Mouse (Mus musculus): ENCODE measurements at regions not wholly inside any gene's neighbourhood (a gene's known extent, or its start where the extent isn't known, plus 50 kb on each side); places are given as distances from the start of the nearest gene placed in this dataset.

DNA sequence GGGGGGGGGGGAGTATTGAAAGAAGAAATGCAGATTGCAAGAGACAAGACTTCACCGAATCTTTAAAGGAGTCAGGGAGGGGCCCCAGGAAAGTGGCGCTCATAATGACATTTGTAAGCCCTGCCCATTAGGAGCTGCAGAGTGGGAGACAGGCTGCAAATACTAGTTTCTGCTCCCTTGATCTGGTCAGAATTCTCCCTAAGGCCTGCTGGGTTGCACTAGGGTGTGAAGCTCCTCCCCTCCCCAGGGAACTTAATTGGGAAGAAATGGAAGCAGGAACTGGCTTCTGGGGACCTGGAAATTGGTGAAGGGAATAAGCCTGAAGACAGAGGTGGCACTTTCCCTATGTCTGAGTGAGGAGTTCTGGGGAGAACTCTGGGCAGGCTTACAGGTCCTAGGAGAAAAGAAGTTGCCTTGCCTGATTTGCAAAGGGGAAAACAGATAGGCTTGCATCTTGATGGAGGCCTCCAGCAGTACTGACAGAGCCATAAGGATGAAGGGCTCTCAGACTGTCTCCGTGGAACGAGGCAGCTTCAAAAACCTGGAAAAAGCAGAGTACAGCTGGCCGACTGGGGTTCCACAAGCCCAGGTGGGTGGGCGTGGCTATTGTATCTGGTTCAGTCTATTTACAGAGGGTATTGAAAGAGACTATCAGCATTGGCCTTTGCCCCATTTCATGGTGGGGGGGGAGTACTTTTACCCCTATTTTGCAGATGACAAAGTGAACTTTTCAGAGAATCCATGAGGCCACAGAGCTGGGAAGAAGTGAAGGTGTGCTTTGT, 125.7 kb downstream of the Plpp3 start:
- TF ChIP-seq POLR2A (IDR thresholded peaks at IDR 0.05; ENCODE audit: low read depth, low read length) (no peak), CTCF (conservative IDR thresholded peaks at IDR 0.05; ENCODE audit: insufficient read depth, insufficient read length, low read depth, low read length) (no peak)
- H3K36me3 ChIP-seq (ENCODE audit: control insufficient read depth, insufficient read depth, low read length): no peaks in the 10 kb centered on the region
- no peak overlapping the region for H3K4me3 ChIP-seq (ENCODE audit: insufficient read depth, low read depth, low read length)
- WGBS: 58% methylated on average over 6 of the region's 6 CpGs
- no peak overlapping the region for H3K27ac ChIP-seq (ENCODE audit: insufficient read depth, low read depth, low read length)
- no peak for DNase-seq
- H3K27me3 ChIP-seq (replicated peaks; ENCODE audit: control insufficient read depth, insufficient read depth, low read length): no peaks in the 10 kb centered on the region
- peaks cover 23% of the 10 kb centered on the region for H3K4me1 ChIP-seq (ENCODE audit: control insufficient read depth, insufficient read depth, low read length)

DNA sequence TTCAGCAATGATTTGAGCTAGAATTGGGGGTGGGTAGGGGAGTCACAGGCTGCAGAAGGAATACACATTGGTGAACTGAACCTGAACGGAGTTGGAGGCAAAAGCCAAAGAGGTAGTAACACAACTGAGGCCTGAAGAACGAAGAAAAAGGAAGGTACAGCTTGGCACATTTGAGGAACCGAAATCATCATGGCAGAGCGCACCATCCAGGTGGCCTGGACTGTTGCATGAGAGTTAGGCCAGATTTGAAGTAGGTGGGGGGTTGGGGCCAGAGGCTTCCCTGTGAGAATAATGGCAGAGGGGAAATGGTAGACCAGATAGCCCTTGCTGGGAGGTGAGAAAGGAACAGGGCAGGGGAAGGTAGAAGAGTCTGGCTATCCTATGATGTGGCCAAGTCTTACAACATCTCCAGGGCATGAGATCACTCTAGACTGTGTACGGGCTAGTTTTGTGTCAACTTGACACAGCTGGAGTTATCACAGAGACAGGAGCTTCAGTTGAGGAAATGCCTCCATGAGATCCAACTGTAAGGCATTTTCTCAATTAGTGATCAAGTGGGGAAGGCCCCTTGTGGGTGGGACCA, 128.4 kb downstream of the Plpp3 start:
- 95% methylated on average over 5 of the region's 5 CpGs for WGBS
- Histone ChIP-seq H3K27me3 (replicated peaks; ENCODE audit: control insufficient read depth, insufficient read depth, low read length) (no peaks in the 10 kb centered on the region), H3K27ac (ENCODE audit: insufficient read depth, low read depth, low read length) (no peak overlapping the region), H3K4me3 (ENCODE audit: insufficient read depth, low read depth, low read length) (no peak overlapping the region), H3K4me1 (ENCODE audit: control insufficient read depth, insufficient read depth, low read length) (no peaks in the 10 kb centered on the region; the same call in 1 of the 2 replicates), H3K36me3 (ENCODE audit: control insufficient read depth, insufficient read depth, low read length) (no peaks in the 10 kb centered on the region)
- no peak for TF ChIP-seq POLR2A (IDR thresholded peaks at IDR 0.05; ENCODE audit: low read depth, low read length)
- DNase-seq: no peak

DNA sequence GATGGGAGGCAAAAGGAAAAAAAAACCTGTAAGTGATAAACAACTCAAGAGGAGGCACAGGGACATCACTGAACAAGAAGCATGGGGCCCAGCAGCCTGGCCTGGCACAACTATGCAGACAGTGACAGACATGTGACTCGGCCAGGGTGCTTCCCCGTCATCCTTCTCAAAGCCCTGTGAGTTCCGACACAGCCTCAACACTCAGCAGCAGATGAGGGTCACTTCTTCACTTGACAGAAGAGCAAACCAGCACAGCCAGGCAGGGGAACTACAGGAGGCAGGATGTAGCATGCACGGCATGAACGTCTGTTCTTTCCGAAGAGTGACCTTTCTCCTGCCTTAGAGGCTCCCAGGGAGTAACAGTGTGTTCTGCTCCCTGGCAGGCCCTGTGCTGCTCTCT, 129.2 kb downstream of the Plpp3 start:
- H3K27ac ChIP-seq (ENCODE audit: insufficient read depth, low read depth, low read length): no peak overlapping the region
- H3K4me1 ChIP-seq (ENCODE audit: control insufficient read depth, insufficient read depth, low read length): no peaks in the 10 kb centered on the region; the same call in 1 of the 2 replicates
- DNase-seq: no peak
- no peaks in the 10 kb centered on the region for H3K36me3 ChIP-seq (ENCODE audit: control insufficient read depth, insufficient read depth, low read length)
- H3K27me3 ChIP-seq (replicated peaks; ENCODE audit: control insufficient read depth, insufficient read depth, low read length): no peaks in the 10 kb centered on the region
- no peak for TF ChIP-seq POLR2A (IDR thresholded peaks at IDR 0.05; ENCODE audit: low read depth, low read length)
- WGBS: 75% methylated on average over 6 of the region's 6 CpGs
- H3K4me3 ChIP-seq (ENCODE audit: insufficient read depth, low read depth, low read length): no peak overlapping the region

- WGBS: 82% methylated on average over 10 of the region's 10 CpGs
- no peaks in the 10 kb centered on the region for H3K27me3 ChIP-seq (replicated peaks; ENCODE audit: control insufficient read depth, insufficient read depth, low read length)
- no peak overlapping the region for H3K4me3 ChIP-seq (ENCODE audit: insufficient read depth, low read depth, low read length)
- H3K36me3 ChIP-seq (ENCODE audit: control insufficient read depth, insufficient read depth, low read length): no peaks in the 10 kb centered on the region
- TF ChIP-seq CTCF (conservative IDR thresholded peaks at IDR 0.05; ENCODE audit: insufficient read depth, insufficient read length, low read depth, low read length) (no peak), POLR2A (IDR thresholded peaks at IDR 0.05; ENCODE audit: low read depth, low read length) (no peak)
- DNase-seq: no peak
- H3K4me1 ChIP-seq (ENCODE audit: control insufficient read depth, insufficient read depth, low read length): no peaks in the 10 kb centered on the region; the same call in 1 of the 2 replicates
- no peak overlapping the region for H3K27ac ChIP-seq (ENCODE audit: insufficient read depth, low read depth, low read length)
These were observed 129.7 kb downstream of the Plpp3 start for GRCm38 (mm10) chr4:105286809-105287208.

DNA sequence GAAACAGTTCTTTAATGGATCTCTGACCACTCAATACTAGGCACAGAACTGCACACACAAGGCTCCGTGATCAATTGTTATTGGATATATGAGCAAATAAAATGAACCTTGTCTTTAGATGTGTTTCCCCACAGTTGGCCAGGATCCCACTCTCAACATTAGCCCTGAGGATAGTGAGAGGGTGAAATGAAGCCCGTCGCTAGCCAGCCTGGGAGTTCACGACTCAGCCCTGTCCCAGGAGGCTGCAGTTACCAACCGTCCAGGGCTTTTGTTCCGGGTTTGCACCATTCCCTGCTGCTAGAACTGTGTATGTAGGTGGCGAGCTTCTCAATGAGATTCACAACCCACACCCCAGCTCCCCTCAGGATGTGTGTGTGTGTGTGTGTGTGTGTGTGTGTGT, 130.3 kb downstream of the Plpp3 start:
- WGBS: 76% methylated on average over 7 of the region's 7 CpGs
- DNase-seq: no peak
- Histone ChIP-seq H3K4me1 (ENCODE audit: control insufficient read depth, insufficient read depth, low read length) (no peaks in the 10 kb centered on the region; the same call in 1 of the 2 replicates), H3K27me3 (replicated peaks; ENCODE audit: control insufficient read depth, insufficient read depth, low read length) (no peaks in the 10 kb centered on the region), H3K36me3 (ENCODE audit: control insufficient read depth, insufficient read depth, low read length) (no peaks in the 10 kb centered on the region), H3K27ac (ENCODE audit: insufficient read depth, low read depth, low read length) (no peak overlapping the region), H3K4me3 (ENCODE audit: insufficient read depth, low read depth, low read length) (no peak overlapping the region)
- TF ChIP-seq CTCF (conservative IDR thresholded peaks at IDR 0.05; ENCODE audit: insufficient read depth, insufficient read length, low read depth, low read length) (no peak), POLR2A (IDR thresholded peaks at IDR 0.05; ENCODE audit: low read depth, low read length) (no peak)

DNA sequence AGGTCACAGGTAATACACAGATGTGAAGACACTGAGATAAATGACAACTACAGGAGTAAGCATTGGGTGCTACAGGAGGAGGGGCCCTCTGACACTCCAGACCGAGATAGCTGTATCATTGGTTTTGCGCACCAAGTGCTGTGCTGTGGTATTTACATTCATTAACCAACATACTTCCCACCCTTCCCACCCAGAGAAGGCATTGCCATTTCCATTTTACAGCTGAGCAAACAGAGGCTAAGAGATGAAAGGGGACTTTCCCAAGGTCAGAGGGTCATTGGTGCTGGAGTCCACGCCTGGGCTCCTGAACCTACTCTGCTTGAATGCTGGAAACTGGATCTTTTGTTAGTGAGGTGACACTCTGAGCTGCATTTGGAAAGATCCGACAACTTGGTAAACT, 132.5 kb downstream of the Plpp3 start:
- H3K4me1 ChIP-seq (ENCODE audit: control insufficient read depth, insufficient read depth, low read length): no peaks in the 10 kb centered on the region
- 78% methylated on average over 4 of the region's 4 CpGs for WGBS
- no peak for DNase-seq
- no peak overlapping the region for H3K4me3 ChIP-seq (ENCODE audit: insufficient read depth, low read depth, low read length)
- H3K36me3 ChIP-seq (ENCODE audit: control insufficient read depth, insufficient read depth, low read length): no peaks in the 10 kb centered on the region
- no peak overlapping the region for H3K27ac ChIP-seq (ENCODE audit: insufficient read depth, low read depth, low read length)
- TF ChIP-seq POLR2A (IDR thresholded peaks at IDR 0.05; ENCODE audit: low read depth, low read length) (no peak), CTCF (conservative IDR thresholded peaks at IDR 0.05; ENCODE audit: insufficient read depth, insufficient read length, low read depth, low read length) (no peak)
- H3K27me3 ChIP-seq (replicated peaks; ENCODE audit: control insufficient read depth, insufficient read depth, low read length): no peaks in the 10 kb centered on the region

DNA sequence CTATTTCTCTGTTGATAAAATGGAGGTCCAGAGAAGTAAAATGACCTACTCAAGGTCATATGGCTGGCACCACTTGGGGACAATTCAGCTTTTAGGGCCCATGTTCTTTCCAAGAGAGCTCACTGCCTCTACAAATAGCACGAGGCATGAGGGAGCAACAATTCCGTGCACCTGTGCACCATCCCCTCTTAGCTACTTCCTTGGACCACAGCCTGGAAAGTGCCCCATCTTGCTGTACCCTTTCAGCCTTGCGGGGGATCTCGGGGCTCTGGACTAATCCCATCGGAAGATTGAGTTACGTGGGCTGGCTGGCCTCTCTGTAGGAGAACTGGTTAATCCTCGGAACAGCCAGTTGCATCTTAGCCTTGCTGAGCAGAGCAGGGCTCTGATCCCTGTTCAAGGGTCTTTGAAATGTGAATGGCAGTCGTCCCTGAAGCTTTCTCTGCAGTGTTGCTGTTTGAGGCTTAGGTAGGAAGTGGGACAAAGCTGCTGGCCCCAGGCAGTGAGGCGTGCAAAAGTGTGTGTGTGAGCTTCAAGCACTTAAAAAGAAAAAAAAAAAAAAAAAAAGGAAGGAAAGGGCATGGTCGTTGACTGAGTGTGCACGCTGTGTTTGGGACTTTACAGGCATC, 133.8 kb downstream of the Plpp3 start:
- DNase-seq: no peak
- Histone ChIP-seq H3K36me3 (ENCODE audit: control insufficient read depth, insufficient read depth, low read length) (no peaks in the 10 kb centered on the region), H3K4me3 (ENCODE audit: insufficient read depth, low read depth, low read length) (no peak overlapping the region), H3K4me1 (ENCODE audit: control insufficient read depth, insufficient read depth, low read length) (no peaks in the 10 kb centered on the region), H3K27ac (ENCODE audit: insufficient read depth, low read depth, low read length) (peak overlapping the region; percentile 39; the same call in 1 of the 2 replicates), H3K27me3 (replicated peaks; ENCODE audit: control insufficient read depth, insufficient read depth, low read length) (no peaks in the 10 kb centered on the region)
- TF ChIP-seq POLR2A (IDR thresholded peaks at IDR 0.05; ENCODE audit: low read depth, low read length) (no peak), CTCF (conservative IDR thresholded peaks at IDR 0.05; ENCODE audit: insufficient read depth, insufficient read length, low read depth, low read length) (no peak)
- 45% methylated on average over 11 of the region's 11 CpGs for WGBS
